Mouse (Mus musculus) CH12.LX (cell line): ENCODE data around the gene Epha3. TPM values are rescaled to one million over a fixed set of nuclear protein-coding genes. Genes with fewer than 3 reads are reported as not detected.

Experiments
- DNase-seq: peaks from one replicate; pipeline ENCODE4 v3.0.0-alpha.2; 2013; ENCODE audit errors: extremely low read depth
- H3K27ac ChIP-seq: 2 replicates; pipeline ENCODE4 v1.5.1; 2012; ENCODE audit warnings: low read depth, mild to moderate bottlenecking, control low read depth, moderate library complexity; ENCODE audit not compliant: insufficient read depth
- H3K27me3 ChIP-seq: replicated peaks from 2 replicates; pipeline ENCODE3; 2012; ENCODE audit warnings: inconsistent platforms
- H3K36me3 ChIP-seq, 2 experiments: replicated peaks in 1 of 2; 2 replicates each; pipeline versions ENCODE3 to v1.6.1; 2012; ENCODE audit warnings: inconsistent platforms in 1 of 2, low read length in 1 of 2, mild to moderate bottlenecking in 1 of 2, mixed read lengths in 1 of 2, moderate library complexity in 1 of 2; ENCODE audit not compliant: control insufficient read depth in 1 of 2, insufficient read depth in 1 of 2
- H3K4me1 ChIP-seq, 2 experiments: 2 replicates each; pipeline ENCODE4 v1.6.1; 2012; ENCODE audit warnings: inconsistent platforms in 1 of 2, moderate library complexity in 1 of 2; ENCODE audit not compliant: insufficient read depth in 2 of 2, control insufficient read depth in 1 of 2
- H3K4me2 ChIP-seq: 2 replicates; pipeline ENCODE4 v1.6.1; 2012; ENCODE audit warnings: low read depth, mild to moderate bottlenecking, control low read depth; ENCODE audit not compliant: poor library complexity, insufficient read depth, severe bottlenecking
- H3K4me3 ChIP-seq, 3 experiments: fragments of 150-350 bp in 1 of 3; sonication (generic) in 1 of 3; replicated peaks in 1 of 3; 2 replicates each; pipeline versions ENCODE3 to v1.5.1; 2011 to 2012; ENCODE audit warnings: low read depth in 2 of 3, low read length in 2 of 3, mild to moderate bottlenecking in 2 of 3, moderate library complexity in 2 of 3, control low read depth in 1 of 3, improper control_type of control experiment in 1 of 3, inconsistent platforms in 1 of 3, mixed read lengths in 1 of 3; ENCODE audit not compliant: poor library complexity in 1 of 3
- H3K79me2 ChIP-seq: replicated peaks from 2 replicates; pipeline ENCODE4 v1.6.1; 2012; ENCODE audit warnings: mild to moderate bottlenecking, moderate library complexity; ENCODE audit not compliant: control insufficient read depth, poor library complexity, insufficient read depth, severe bottlenecking; ENCODE audit errors: extremely low read depth
- H3K9ac ChIP-seq: 2 replicates; pipeline ENCODE4 v1.6.1; 2012; ENCODE audit warnings: low read depth, mild to moderate bottlenecking, control low read depth, moderate library complexity; ENCODE audit not compliant: insufficient read depth
- H3K9me3 ChIP-seq: replicated peaks from 2 replicates; pipeline ENCODE3; 2012; ENCODE audit warnings: low read length, inconsistent platforms, mixed read lengths
- CHD1 ChIP-seq: IDR thresholded peaks from 2 replicates; pipeline ENCODE4 v1.6.1; 2012; ENCODE audit warnings: low read depth, low read length, improper control_type of control experiment, inconsistent platforms
- CHD2 ChIP-seq: IDR thresholded peaks from 2 replicates; pipeline ENCODE4 v1.6.1; 2011; ENCODE audit warnings: low read length, improper control_type of control experiment
- CTCF ChIP-seq, 2 experiments: IDR thresholded peaks in 1 of 2; conservative IDR thresholded peaks in 1 of 2; 2 replicates each; pipeline ENCODE4 v1.5.1; 2011 to 2012; ENCODE audit warnings: low read depth in 2 of 2, low read length in 2 of 2, improper control_type of control experiment in 1 of 2, inconsistent platforms in 1 of 2, mild to moderate bottlenecking in 1 of 2, moderate library complexity in 1 of 2
- E2F4 ChIP-seq: IDR thresholded peaks from 2 replicates; pipeline ENCODE4 v1.6.1; 2011; ENCODE audit warnings: low read depth, low read length, improper control_type of control experiment; ENCODE audit not compliant: insufficient replicate concordance
- ELF1 ChIP-seq: IDR thresholded peaks from 2 replicates; pipeline ENCODE4 v1.6.1; 2014; ENCODE audit warnings: low read depth, mild to moderate bottlenecking, inconsistent platforms, low read length, improper control_type of control experiment
- EP300 ChIP-seq: IDR thresholded peaks from 2 replicates; pipeline ENCODE4 v1.6.1; 2011; ENCODE audit warnings: low read length, improper control_type of control experiment
- ETS1 ChIP-seq: conservative IDR thresholded peaks from 2 replicates; pipeline ENCODE4 v1.6.1; 2012; ENCODE audit warnings: low read depth, mild to moderate bottlenecking, inconsistent platforms, low read length, improper control_type of control experiment, moderate library complexity
- HCFC1 ChIP-seq: IDR thresholded peaks from 2 replicates; pipeline ENCODE4 v1.6.1; 2012; ENCODE audit warnings: low read depth, mild to moderate bottlenecking, inconsistent platforms, low read length, improper control_type of control experiment
- IRF4 ChIP-seq: IDR thresholded peaks from 2 replicates; pipeline ENCODE4 v1.6.1; 2014; ENCODE audit warnings: low read depth, mild to moderate bottlenecking, inconsistent platforms, low read length, improper control_type of control experiment
- JUN ChIP-seq: IDR thresholded peaks from 2 replicates; pipeline ENCODE4 v1.6.1; 2011; ENCODE audit warnings: low read depth, mild to moderate bottlenecking, low read length, improper control_type of control experiment, moderate library complexity; ENCODE audit not compliant: insufficient read depth
- JUND ChIP-seq: conservative IDR thresholded peaks from 2 replicates; pipeline ENCODE4 v1.6.1; 2011; ENCODE audit warnings: low read depth, low read length, improper control_type of control experiment
- KAT2A ChIP-seq: IDR thresholded peaks from 2 replicates; pipeline ENCODE4 v1.6.1; 2012; ENCODE audit warnings: low read length, improper control_type of control experiment, inconsistent platforms; ENCODE audit not compliant: insufficient replicate concordance
- MAFK ChIP-seq: IDR thresholded peaks from 2 replicates; pipeline ENCODE4 v1.6.1; 2011; ENCODE audit warnings: low read length, improper control_type of control experiment; ENCODE audit not compliant: insufficient replicate concordance
- MAZ ChIP-seq: IDR thresholded peaks from 2 replicates; pipeline ENCODE4 v1.6.1; 2012; ENCODE audit warnings: low read depth, mild to moderate bottlenecking, inconsistent platforms, low read length, improper control_type of control experiment, moderate library complexity
- MXI1 ChIP-seq: IDR thresholded peaks from 2 replicates; pipeline ENCODE4 v1.6.1; 2011; ENCODE audit warnings: mild to moderate bottlenecking, low read depth, low read length, improper control_type of control experiment
- POLR2A ChIP-seq: IDR thresholded peaks from 2 replicates; pipeline ENCODE4 v1.6.1; 2011; ENCODE audit warnings: low read depth, mild to moderate bottlenecking, improper control_type of control experiment, low read length
- POLR2AphosphoS2 ChIP-seq: IDR thresholded peaks from 2 replicates; pipeline ENCODE4 v1.6.1; 2011; ENCODE audit warnings: low read depth, low read length, improper control_type of control experiment
- RAD21 ChIP-seq: IDR thresholded peaks from 2 replicates; pipeline ENCODE4 v1.6.1; 2011; ENCODE audit warnings: low read depth, mild to moderate bottlenecking, low read length, improper control_type of control experiment, moderate library complexity
- RCOR1 ChIP-seq: conservative IDR thresholded peaks from 2 replicates; pipeline ENCODE4 v1.6.1; 2012; ENCODE audit warnings: low read depth, mild to moderate bottlenecking, inconsistent platforms, low read length, improper control_type of control experiment
- SIN3A ChIP-seq: IDR thresholded peaks from 2 replicates; pipeline ENCODE4 v1.6.1; 2012; ENCODE audit warnings: low read length, improper control_type of control experiment, inconsistent platforms
- TBP ChIP-seq: conservative IDR thresholded peaks from 2 replicates; pipeline ENCODE4 v1.6.1; 2011; ENCODE audit warnings: low read depth, low read length, improper control_type of control experiment
- TCF12 ChIP-seq: IDR thresholded peaks from 2 replicates; pipeline ENCODE4 v1.6.1; 2014; ENCODE audit warnings: low read depth, mild to moderate bottlenecking, inconsistent platforms, low read length, improper control_type of control experiment
- USF1 ChIP-seq: IDR thresholded peaks from 2 replicates; pipeline ENCODE4 v1.6.1; 2014; ENCODE audit warnings: low read depth, mild to moderate bottlenecking, inconsistent platforms, low read length, improper control_type of control experiment
- ZKSCAN1 ChIP-seq: IDR thresholded peaks from 2 replicates; pipeline ENCODE4 v1.6.1; 2012; ENCODE audit warnings: low read depth, inconsistent platforms, low read length, improper control_type of control experiment, borderline replicate concordance
- dilution Hi-C: fragments of 300-500 bp; cut with MboI; formaldehyde crosslinking; loops from 2 replicates; pipeline ENCODE4 v1.14.3; 2020; ENCODE audit warnings: low sequenced_read_pairs; ENCODE audit not compliant: extremely low pct_unique_long_range_greater_than_20kb, extremely low pct_ligation_motif_present
- in situ Hi-C: fragments of 300-500 bp; cut with MboI; formaldehyde crosslinking; loops from 3 replicates; pipeline ENCODE4 v1.14.3; 2019; ENCODE audit warnings: low sequenced_read_pairs, low pct_ligation_motif_present, low pct_unique_long_range_greater_than_20kb, mixed read lengths
- polyA plus RNA-seq: library from polyadenylated mRNA; unstranded; fragments of >175 nt; gene quantifications from 2 replicates; pipeline ENCODE4 v1.2.1, GENCODE M21; 2012; ENCODE audit warnings: low read depth; ENCODE audit not compliant: insufficient read length
- total RNA-seq, 2 experiments: library from RNA; depleted of rRNA; stranded (reverse); fragments of 300-350 nt in 1 of 2; fragments of >200 nt in 1 of 2; gene quantifications; 2 replicates each; pipeline ENCODE4 v1.2.3; 2012 to 2014

The Epha3 gene
- total and polyA plus RNA-seq, 3 experiments = not detected

- H3K4me3 ChIP-seq = no peak overlapping the region
- TF ChIP-seq KAT2A (no peak), IRF4 (no peak), CTCF (conservative IDR thresholded peaks at IDR 0.05 in 1 of 2, IDR thresholded peaks at IDR 0.05 in 1 of 2; ENCODE audit: low read depth in 2 of 2, low read length in 2 of 2) (no peak), MAZ (no peak), CHD1 (no peak), HCFC1 (no peak)
- H3K4me2 ChIP-seq = no peak overlapping the region
- no peaks in the 10 kb centered on the region for H3K27me3 ChIP-seq
- no peaks in the 10 kb centered on the region for H3K36me3 ChIP-seq
- H3K9me3 ChIP-seq = peaks cover 25% of the 10 kb centered on the region
- H3K4me1 ChIP-seq = no peaks in the 10 kb centered on the region
- no peak overlapping the region for H3K27ac ChIP-seq
- no peak for DNase-seq
- no peak overlapping the region for H3K9ac ChIP-seq
- dilution Hi-C loops = no loop called here
- H3K79me2 ChIP-seq = no peaks in the 10 kb centered on the region
- in situ Hi-C loops = no loop called here
Observed at GRCm38 (mm10) chr16:63767589-63767988, 96.4 kb downstream of the Epha3 start.

GRCm38 (mm10) chr16:63761177-63761576, 102.8 kb downstream of the Epha3 start:
- Histone ChIP-seq H3K9ac (no peak overlapping the region), H3K4me2 (no peak overlapping the region), H3K9me3 (peaks cover 33% of the 10 kb centered on the region), H3K4me1 (no peaks in the 10 kb centered on the region), H3K4me3 (no peak overlapping the region), H3K79me2 (no peaks in the 10 kb centered on the region), H3K27me3 (no peaks in the 10 kb centered on the region), H3K27ac (no peak overlapping the region), H3K36me3 (no peaks in the 10 kb centered on the region)
- dilution Hi-C loops (no loop called here), in situ Hi-C loops (no loop called here)
- DNase-seq = no peak
- TF ChIP-seq TCF12 = no peak
- TF ChIP-seq ELF1 = no peak
- no peak for TF ChIP-seq JUND
- no peak for TF ChIP-seq POLR2AphosphoS2
- TF ChIP-seq ZKSCAN1 = no peak
- TF ChIP-seq RAD21 = no peak
- TF ChIP-seq SIN3A = no peak
- no peak for TF ChIP-seq MXI1
- TF ChIP-seq RCOR1 = no peak
- TF ChIP-seq POLR2A = no peak

- in situ Hi-C loops = no loop called here
Observed at GRCm38 (mm10) chr16:63760112-63760511, 103.9 kb downstream of the Epha3 start.

More at GRCm38 (mm10) chr16:63760112-63760511, 103.9 kb downstream of the Epha3 start:
- Histone ChIP-seq H3K27me3 (no peaks in the 10 kb centered on the region), H3K4me3 (no peak overlapping the region), H3K79me2 (no peaks in the 10 kb centered on the region), H3K9ac (no peak overlapping the region), H3K4me2 (no peak overlapping the region)
- dilution Hi-C loops = no loop called here
- DNase-seq = no peak
- TF ChIP-seq USF1 (no peak), JUN (no peak), ETS1 (no peak), MAFK (no peak), TBP (no peak), EP300 (no peak), TCF12 (no peak), IRF4 (no peak), POLR2A (no peak), CHD2 (no peak), E2F4 (no peak), ZKSCAN1 (no peak)
- TF ChIP-seq, all 38 proteins: peak for 0
- Histone ChIP-seq H3K4me1 (no peaks in the 10 kb centered on the region), H3K9me3 (peaks cover 33% of the 10 kb centered on the region), H3K36me3 (no peaks in the 10 kb centered on the region), H3K27ac (no peak overlapping the region)
